Mouse (Mus musculus): ENCODE measurements around the gene Gm27021.

DNA sequence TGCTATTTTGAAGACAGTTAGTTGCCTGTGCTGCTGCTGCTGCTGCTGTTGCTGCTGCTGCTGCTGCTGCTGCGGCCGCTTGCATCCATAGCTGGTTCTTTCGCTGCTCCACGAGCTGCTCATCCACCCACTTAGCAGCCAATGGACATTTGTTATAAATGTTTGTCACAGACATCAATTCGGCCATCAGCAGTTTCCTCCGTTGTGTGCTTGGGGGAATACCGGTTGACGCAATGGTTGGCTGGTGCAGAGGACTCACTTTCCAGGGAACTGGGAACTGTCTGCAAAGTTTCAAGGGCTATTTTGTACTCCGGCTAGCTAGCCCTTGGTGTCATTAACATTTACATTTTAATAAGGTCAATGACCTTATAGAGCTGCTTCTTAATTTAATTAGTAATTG lies 36.3 kb upstream of the Gm27021 start:
- TF ChIP-seq CTCF (IDR thresholded peaks at IDR 0.05; ENCODE audit: extremely low read depth, insufficient read length, insufficient replicate concordance, low read depth, low read length) (no peak), POLR2A (IDR thresholded peaks at IDR 0.05; ENCODE audit: low read depth, low read length) (no peak)
